Mouse (Mus musculus): Measurements from ENCODE around the gene Rprd2. TPM values are rescaled to one million over a fixed set of nuclear protein-coding genes. Genes with fewer than 3 reads are reported as not detected.
A peak's percentile ranks its signal among the peaks of the same experiment; 100 is the strongest.

Gene Rprd2
- polyA plus RNA-seq, 1 experiment from 2014 or later = 20.5 TPM

- WGBS = under 1% methylated on average over 56 of the region's 56 CpGs
- no peaks in the 10 kb centered on the region for H3K9me3 ChIP-seq
- peak; percentile 98 for ATAC-seq (ENCODE audit: borderline replicate concordance, extremely low read depth, low FRiP score, low TSS enrichment)
- H3K4me2 ChIP-seq = peak within 1 kb of the TSS; percentile 62
- H3K9ac ChIP-seq = peak within 1 kb of the TSS; percentile 71
- peaks cover 27% of the 10 kb centered on the region for H3K36me3 ChIP-seq
- H3K4me3 ChIP-seq = peak within 1 kb of the TSS; percentile 65
- H3K27ac ChIP-seq = peak within 1 kb of the TSS; percentile 71
- no peaks in the 10 kb centered on the region for H3K27me3 ChIP-seq
- H3K4me1 ChIP-seq = peaks cover 8% of the 10 kb centered on the region
Measured at GRCm38 (mm10) chr3:95855502-95856089, 36.9 kb upstream of the Rprd2 start, which contains the start of gene Prpf3. Gene Prpf3 (minus strand): TSS chr3:95855885.

GRCm38 (mm10) chr3:95851317-95851716, 32.7 kb upstream of the Rprd2 start:
- ATAC-seq (ENCODE audit: borderline replicate concordance, extremely low read depth, low FRiP score, low TSS enrichment) = no peak
- Histone ChIP-seq H3K9ac (no peak overlapping the region), H3K4me2 (no peak overlapping the region), H3K9me3 (no peaks in the 10 kb centered on the region), H3K27me3 (no peaks in the 10 kb centered on the region), H3K36me3 (peaks cover 67% of the 10 kb centered on the region), H3K4me1 (peaks cover 8% of the 10 kb centered on the region), H3K27ac (no peak overlapping the region), H3K4me3 (no peak overlapping the region)
- WGBS = 93% methylated on average over 8 of the region's 8 CpGs

DNA sequence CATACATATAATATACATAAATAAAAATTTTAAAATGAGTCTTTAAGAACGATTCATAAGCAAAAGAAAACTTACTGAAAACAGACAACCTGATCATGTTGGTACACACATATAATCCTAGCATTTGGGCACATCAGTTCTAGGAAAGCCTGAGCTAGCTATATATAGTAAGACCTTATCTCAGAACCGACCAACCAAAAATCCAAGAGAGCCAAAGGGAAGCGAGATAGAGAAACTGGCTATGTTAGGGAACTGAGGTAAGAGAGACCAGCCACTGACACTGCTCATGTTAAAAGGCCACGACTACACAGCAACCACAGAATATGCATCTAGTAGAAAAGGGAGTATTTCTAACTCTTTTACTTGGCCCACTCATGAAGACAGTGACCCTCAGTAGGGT, 31.9 kb upstream of the Rprd2 start:
- no peak overlapping the region for H3K27ac ChIP-seq
- ATAC-seq (ENCODE audit: borderline replicate concordance, extremely low read depth, low FRiP score, low TSS enrichment) = no peak

GRCm38 (mm10) chr3:95842503-95843214, 24.0 kb upstream of the Rprd2 start:
- Histone ChIP-seq H3K27me3 (no peaks in the 10 kb centered on the region), H3K4me2 (no peak overlapping the region), H3K4me3 (no peak overlapping the region), H3K36me3 (peaks cover 78% of the 10 kb centered on the region), H3K9me3 (no peaks in the 10 kb centered on the region), H3K4me1 (no peaks in the 10 kb centered on the region), H3K9ac (no peak overlapping the region), H3K27ac (no peak overlapping the region)
- ATAC-seq (ENCODE audit: borderline replicate concordance, extremely low read depth, low FRiP score, low TSS enrichment) = no peak
- 88% methylated on average over 3 of the region's 3 CpGs for WGBS

More for the DNA sequence above, 31.9 kb upstream of the Rprd2 start:
- H3K9ac ChIP-seq = no peak overlapping the region
- no peaks in the 10 kb centered on the region for H3K27me3 ChIP-seq
- no peak overlapping the region for H3K4me3 ChIP-seq
- 77% methylated on average over 4 of the region's 4 CpGs for WGBS
- peaks cover 72% of the 10 kb centered on the region for H3K36me3 ChIP-seq
- H3K4me1 ChIP-seq = peaks cover 8% of the 10 kb centered on the region
- no peaks in the 10 kb centered on the region for H3K9me3 ChIP-seq
- H3K4me2 ChIP-seq = no peak overlapping the region

DNA sequence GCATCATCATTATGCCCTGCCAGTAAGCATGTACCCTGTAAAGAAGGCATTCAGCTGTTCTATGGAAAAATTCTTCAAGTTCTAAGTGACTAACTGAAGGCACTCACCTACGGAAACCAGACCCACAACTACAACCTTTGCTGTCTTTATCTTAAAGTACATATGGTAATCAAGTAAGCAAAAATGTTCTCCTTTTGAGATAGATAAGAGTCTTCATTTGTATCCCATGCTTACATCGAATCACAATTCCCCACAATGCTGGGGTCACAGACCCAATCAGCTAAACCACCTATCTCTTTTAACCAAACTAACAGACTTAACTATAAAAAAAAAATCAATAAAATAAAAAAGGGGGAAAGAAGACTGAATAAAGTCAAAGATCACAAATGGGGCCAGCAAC, 20.6 kb upstream of the Rprd2 start:
- H3K9ac ChIP-seq = no peak overlapping the region
- H3K27me3 ChIP-seq = no peaks in the 10 kb centered on the region
- no peak overlapping the region for H3K4me3 ChIP-seq
- H3K4me2 ChIP-seq = no peak overlapping the region
- no peak for ATAC-seq (ENCODE audit: borderline replicate concordance, extremely low read depth, low FRiP score, low TSS enrichment)
- no peak overlapping the region for H3K27ac ChIP-seq
- no peaks in the 10 kb centered on the region for H3K4me1 ChIP-seq
- peaks cover 73% of the 10 kb centered on the region for H3K36me3 ChIP-seq
- no peaks in the 10 kb centered on the region for H3K9me3 ChIP-seq
- 90% methylated on average over 2 of the region's 2 CpGs for WGBS

DNA sequence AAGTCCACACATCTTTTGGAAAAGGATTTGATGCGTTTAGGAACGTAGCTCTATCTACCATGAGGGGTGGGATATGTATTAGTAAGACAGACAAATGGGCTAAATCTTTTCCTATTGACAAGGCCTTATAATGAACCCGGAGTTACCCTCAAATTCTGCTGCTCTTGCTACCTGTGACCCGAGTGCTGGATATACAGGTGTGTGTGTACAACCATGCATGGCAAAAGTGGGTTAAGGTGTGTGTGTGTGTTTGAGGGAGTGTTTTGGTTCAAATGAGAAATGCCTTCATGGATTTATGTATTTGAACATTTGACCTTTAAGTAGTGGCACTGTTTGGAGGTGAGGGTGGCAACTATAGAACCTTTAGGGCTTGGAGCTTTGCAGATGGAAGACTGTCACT, 10.4 kb upstream of the Rprd2 start:
- Histone ChIP-seq H3K4me3 (no peak overlapping the region), H3K36me3 (peaks cover 64% of the 10 kb centered on the region), H3K9ac (no peak overlapping the region), H3K27ac (no peak overlapping the region), H3K9me3 (no peaks in the 10 kb centered on the region), H3K27me3 (no peaks in the 10 kb centered on the region), H3K4me1 (no peaks in the 10 kb centered on the region), H3K4me2 (no peak overlapping the region)
- ATAC-seq (ENCODE audit: borderline replicate concordance, extremely low read depth, low FRiP score, low TSS enrichment) = no peak
- WGBS = 95% methylated on average over 4 of the region's 4 CpGs

DNA sequence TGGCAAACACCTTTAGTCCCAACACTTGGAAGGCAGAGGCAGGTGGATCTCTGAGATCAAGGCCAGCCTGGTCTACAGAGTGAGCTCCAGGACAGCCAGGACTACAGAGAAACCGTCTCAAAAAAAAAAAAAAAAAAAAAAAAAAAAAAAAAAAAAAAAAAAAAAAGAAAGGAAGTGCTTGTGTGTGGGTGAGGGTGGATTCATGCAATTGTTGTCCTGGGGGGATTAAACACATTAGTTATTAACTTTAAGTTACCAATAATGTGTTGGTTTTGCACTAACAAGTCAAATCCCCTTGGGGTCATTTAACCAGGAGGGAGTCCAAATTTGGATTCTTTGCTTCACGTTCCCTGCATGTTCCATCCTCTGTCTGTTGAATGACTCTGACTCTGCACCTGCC, 7.6 kb upstream of the Rprd2 start:
- Histone ChIP-seq H3K27me3 (no peaks in the 10 kb centered on the region), H3K9ac (no peak overlapping the region), H3K36me3 (peaks cover 38% of the 10 kb centered on the region), H3K27ac (no peak overlapping the region), H3K4me1 (no peaks in the 10 kb centered on the region), H3K9me3 (no peaks in the 10 kb centered on the region), H3K4me2 (no peak overlapping the region), H3K4me3 (no peak overlapping the region)
- no peak for ATAC-seq (ENCODE audit: borderline replicate concordance, extremely low read depth, low FRiP score, low TSS enrichment)
- whole genome bisulfite sequencing = 62% methylated on average over 2 of the region's 2 CpGs

DNA sequence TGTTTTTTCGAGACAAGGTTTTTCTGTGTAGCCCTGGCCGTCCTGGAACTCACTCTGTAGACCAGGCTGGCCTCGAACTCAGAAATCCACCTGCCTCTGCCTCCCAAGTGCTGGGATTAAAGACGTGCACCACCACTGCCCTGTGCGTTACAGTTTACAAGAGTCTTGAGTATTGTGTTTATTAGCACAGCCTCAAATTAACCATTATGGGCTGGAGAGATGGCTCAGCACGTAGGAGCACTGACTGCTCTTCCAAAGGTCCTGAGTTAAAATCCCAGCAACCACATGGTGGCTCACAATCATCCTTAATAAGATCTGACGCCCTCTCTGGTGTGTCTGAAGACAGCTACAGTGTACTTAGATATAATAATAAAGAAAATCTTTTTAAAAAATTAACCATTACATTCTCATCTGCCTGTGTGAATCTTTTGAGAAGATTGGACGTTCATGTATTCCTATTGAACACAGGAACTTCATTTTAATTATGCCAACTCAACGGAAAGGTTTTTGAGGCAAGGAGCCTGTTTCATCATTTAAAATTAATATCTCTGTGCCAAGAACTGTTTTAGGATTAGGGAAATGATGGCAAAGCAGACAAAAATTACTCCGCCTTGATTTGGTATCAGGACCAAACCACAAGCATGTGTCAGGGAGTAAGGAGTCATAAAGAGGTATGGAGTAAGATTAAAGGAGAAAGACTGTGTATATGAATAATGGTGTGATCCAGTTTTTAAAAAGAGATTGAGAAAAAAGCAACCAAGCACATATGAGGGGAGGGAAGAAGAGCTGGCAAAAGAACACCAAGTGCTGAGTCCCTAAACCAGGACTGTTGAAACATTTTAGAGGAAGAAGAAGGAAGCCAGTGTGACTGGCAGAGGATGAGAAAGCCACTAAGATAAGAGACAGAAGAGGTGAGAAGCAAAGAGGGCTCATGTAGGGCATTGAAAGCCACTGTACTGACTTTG, 1.7 kb upstream of the Rprd2 start:
- H3K4me2 ChIP-seq = peak overlapping the region; percentile 61
- no peaks in the 10 kb centered on the region for H3K36me3 ChIP-seq
- H3K27ac ChIP-seq = peak overlapping the region; percentile 100
- H3K27me3 ChIP-seq = no peaks in the 10 kb centered on the region
- WGBS = 29% methylated on average over 10 of the region's 10 CpGs
- H3K4me3 ChIP-seq = peak overlapping the region; percentile 87
- no peaks in the 10 kb centered on the region for H3K9me3 ChIP-seq
- no peak for ATAC-seq (ENCODE audit: borderline replicate concordance, extremely low read depth, low FRiP score, low TSS enrichment)
- H3K4me1 ChIP-seq = peaks cover 9% of the 10 kb centered on the region
- peak overlapping the region; percentile 66 for H3K9ac ChIP-seq

DNA sequence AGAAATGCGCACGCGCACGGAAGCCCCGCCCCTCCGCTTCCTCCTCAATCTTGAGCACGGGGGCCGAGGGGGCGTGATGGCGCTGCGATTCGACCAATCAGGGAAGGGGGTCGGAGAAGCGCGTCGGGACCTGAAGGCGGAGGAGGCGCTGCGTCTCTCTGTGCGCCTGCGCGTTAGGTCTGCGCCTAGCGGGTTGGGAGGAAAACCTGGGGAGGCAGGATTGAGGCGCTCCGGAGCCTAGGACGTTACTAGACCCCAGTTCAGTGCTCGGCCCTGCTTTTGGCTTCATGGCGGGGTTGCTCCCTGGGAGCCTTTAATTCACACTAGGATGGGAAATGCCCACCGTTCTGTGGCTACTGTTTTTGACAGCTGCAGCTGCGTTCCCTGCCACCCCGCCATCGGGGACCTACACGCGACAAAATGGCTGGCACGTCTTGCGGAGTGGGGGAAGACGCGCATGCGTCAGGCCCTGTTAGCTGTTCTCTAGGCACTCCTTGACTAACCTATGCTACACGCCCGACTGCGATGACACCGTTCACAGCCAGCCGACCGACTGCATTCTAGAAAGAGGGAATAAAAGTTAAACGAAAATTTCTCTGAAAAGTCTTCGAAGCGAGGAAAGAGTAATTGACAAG, 805 bp upstream of the Rprd2 start:
- peak overlapping the region; percentile 66 for H3K9ac ChIP-seq
- H3K4me2 ChIP-seq = peak overlapping the region; percentile 61
- no peaks in the 10 kb centered on the region for H3K9me3 ChIP-seq
- peak; percentile 97 for ATAC-seq (ENCODE audit: borderline replicate concordance, extremely low read depth, low FRiP score, low TSS enrichment)
- WGBS = under 1% methylated on average over 49 of the region's 49 CpGs
- H3K4me1 ChIP-seq = peaks cover 9% of the 10 kb centered on the region
- no peaks in the 10 kb centered on the region for H3K27me3 ChIP-seq
- H3K27ac ChIP-seq = peak overlapping the region; percentile 100
- peak overlapping the region; percentile 87 for H3K4me3 ChIP-seq
- H3K36me3 ChIP-seq = no peaks in the 10 kb centered on the region

- H3K36me3 ChIP-seq = no peaks in the 10 kb centered on the region
- ATAC-seq (ENCODE audit: borderline replicate concordance, extremely low read depth, low FRiP score, low TSS enrichment) = no peak
- no peaks in the 10 kb centered on the region for H3K9me3 ChIP-seq
- peak overlapping the region; percentile 97 for H3K9ac ChIP-seq
- H3K27ac ChIP-seq = peak overlapping the region; percentile 100
- under 1% methylated on average over 21 of the region's 21 CpGs for WGBS
- peak overlapping the region; percentile 70 for H3K4me2 ChIP-seq
- peak overlapping the region; percentile 87 for H3K4me3 ChIP-seq
- peaks cover 9% of the 10 kb centered on the region for H3K4me1 ChIP-seq
- no peaks in the 10 kb centered on the region for H3K27me3 ChIP-seq
Measured at GRCm38 (mm10) chr3:95818026-95818511, 594 bp downstream of the Rprd2 start.

- 84% methylated on average over 3 of the region's 3 CpGs for WGBS
- H3K4me3 ChIP-seq = peak overlapping the region; percentile 6; the same call in 1 of the 2 replicates
- H3K27ac ChIP-seq = no peak overlapping the region
- H3K4me2 ChIP-seq = peak overlapping the region; percentile 70
- no peaks in the 10 kb centered on the region for H3K27me3 ChIP-seq
- H3K36me3 ChIP-seq = no peaks in the 10 kb centered on the region
- no peak for ATAC-seq (ENCODE audit: borderline replicate concordance, extremely low read depth, low FRiP score, low TSS enrichment)
- peaks cover 9% of the 10 kb centered on the region for H3K4me1 ChIP-seq
- no peak overlapping the region for H3K9ac ChIP-seq
- H3K9me3 ChIP-seq = no peaks in the 10 kb centered on the region
Measured at GRCm38 (mm10) chr3:95816681-95817080, 2.0 kb downstream of the Rprd2 start.
